Mouse (Mus musculus): ENCODE data around the gene Abcg4. TPM values are rescaled to one million over a fixed set of nuclear protein-coding genes. Genes with fewer than 3 reads are reported as not detected.
"Not testable (repeated sequence)": the region's sequence is repeated elsewhere in the genome, so short reads cannot be mapped to it uniquely, and the experiment has no call there.

Abcg4 gene
- 1.5 and 2.8 TPM in 2 replicates for polyA plus RNA-seq (2015; fragmentation: Nextera tagmentation; extraction: Ambion mirVana)

GRCm38 (mm10) chr9:44288076-44288958 lies at the start of gene Abcg4:
Abcg4 (minus strand) TSS chr9:44288615.
- Histone ChIP-seq H3K9me3 (replicated peaks) (no peaks in the 10 kb centered on the region), H3K36me3 (peaks cover 18% of the 10 kb centered on the region), H3K27me3 (peaks cover 24% of the 10 kb centered on the region), H3K4me2 (peak within 1 kb of the TSS; percentile 96), H3K9ac (peak within 1 kb of the TSS; percentile 68), H3K4me1 (replicated peaks) (peaks cover 24% of the 10 kb centered on the region), H3K4me3 (peak within 1 kb of the TSS; percentile 68), H3K27ac (no peak within 1 kb of the TSS)
- peak; percentile 32 for ATAC-seq (replicated peaks; ENCODE audit: insufficient number of reproducible peaks, insufficient read depth, low FRiP score, low read depth)
- under 1% methylated on average over 38 of the region's 38 CpGs for WGBS

GRCm38 (mm10) chr9:44337436-44338169 lies 49.2 kb upstream of the Abcg4 start:
- Histone ChIP-seq H3K4me2 (peak overlapping the region; percentile 77), H3K36me3 (peaks cover 49% of the 10 kb centered on the region), H3K4me3 (peak overlapping the region; percentile 71), H3K27me3 (no peaks in the 10 kb centered on the region), H3K4me1 (replicated peaks) (peaks cover 34% of the 10 kb centered on the region), H3K9ac (peak overlapping the region; percentile 82; the same call in 1 of the 2 replicates), H3K27ac (0 out of 2 replicates have a peak overlapping the region, but pooled peaks have one; percentile 0), H3K9me3 (replicated peaks) (no peaks in the 10 kb centered on the region)
- WGBS: 68% methylated on average over 9 of the region's 9 CpGs
- ATAC-seq (replicated peaks; ENCODE audit: insufficient number of reproducible peaks, insufficient read depth, low FRiP score, low read depth): no peak

GRCm38 (mm10) chr9:44336964-44337363 lies 48.5 kb upstream of the Abcg4 start:
- Histone ChIP-seq H3K27ac (no peak overlapping the region), H3K36me3 (peaks cover 54% of the 10 kb centered on the region), H3K4me1 (replicated peaks) (peaks cover 28% of the 10 kb centered on the region), H3K4me2 (peak overlapping the region; percentile 77), H3K4me3 (peak overlapping the region; percentile 71), H3K9me3 (replicated peaks) (no peaks in the 10 kb centered on the region), H3K27me3 (no peaks in the 10 kb centered on the region), H3K9ac (peak overlapping the region; percentile 82)
- ATAC-seq (replicated peaks; ENCODE audit: insufficient number of reproducible peaks, insufficient read depth, low FRiP score, low read depth): no peak
- WGBS: 60% methylated on average over 3 of the region's 3 CpGs

- H3K9me3 ChIP-seq (replicated peaks); H3K27ac ChIP-seq; ATAC-seq (replicated peaks; ENCODE audit: insufficient number of reproducible peaks, insufficient read depth, low FRiP score, low read depth); H3K27me3 ChIP-seq: not testable (repeated sequence)
- Histone ChIP-seq H3K36me3 (peaks cover 55% of the 10 kb centered on the region), H3K4me3 (peak overlapping the region; percentile 71), H3K9ac (peak overlapping the region; percentile 82), H3K4me2 (peak overlapping the region; percentile 77), H3K4me1 (replicated peaks) (peaks cover 24% of the 10 kb centered on the region)
- WGBS: 32% methylated on average over 4 of the region's 4 CpGs
Measured at GRCm38 (mm10) chr9:44336513-44336912, 48.1 kb upstream of the Abcg4 start.

- Histone ChIP-seq H3K36me3 (peaks cover 56% of the 10 kb centered on the region), H3K4me1 (replicated peaks) (peaks cover 24% of the 10 kb centered on the region), H3K9ac (peak overlapping the region; percentile 82), H3K4me3 (peak overlapping the region; percentile 71), H3K4me2 (peak overlapping the region; percentile 77), H3K27ac (peak overlapping the region; percentile 98), H3K9me3 (replicated peaks) (no peaks in the 10 kb centered on the region), H3K27me3 (no peaks in the 10 kb centered on the region)
- WGBS: 2% methylated on average over 5 of the region's 5 CpGs
- ATAC-seq (replicated peaks; ENCODE audit: insufficient number of reproducible peaks, insufficient read depth, low FRiP score, low read depth): no peak
Measured at GRCm38 (mm10) chr9:44336093-44336406, 47.6 kb upstream of the Abcg4 start.

- Histone ChIP-seq H3K27me3 (no peaks in the 10 kb centered on the region), H3K9ac (peak overlapping the region; percentile 82), H3K36me3 (peaks cover 60% of the 10 kb centered on the region), H3K9me3 (replicated peaks) (no peaks in the 10 kb centered on the region), H3K27ac (peak overlapping the region; percentile 98), H3K4me1 (replicated peaks) (peaks cover 24% of the 10 kb centered on the region), H3K4me2 (peak overlapping the region; percentile 77), H3K4me3 (peak overlapping the region; percentile 71)
- 0% methylated on average over 50 of the region's 50 CpGs for WGBS
- ATAC-seq (replicated peaks; ENCODE audit: insufficient number of reproducible peaks, insufficient read depth, low FRiP score, low read depth): no peak; the same call in 1 of the 2 replicates
Measured at GRCm38 (mm10) chr9:44335331-44336092, 47.1 kb upstream of the Abcg4 start.

GRCm38 (mm10) chr9:44334396-44335330 lies 46.2 kb upstream of the Abcg4 start, which contains the start of gene H2afx:
H2afx (plus strand) TSS chr9:44334694.
- peak within 1 kb of the TSS; percentile 71 for H3K4me3 ChIP-seq
- peaks cover 64% of the 10 kb centered on the region for H3K36me3 ChIP-seq
- H3K4me2 ChIP-seq: peak within 1 kb of the TSS; percentile 77
- ATAC-seq (replicated peaks; ENCODE audit: insufficient number of reproducible peaks, insufficient read depth, low FRiP score, low read depth): peak; percentile 93
- peak within 1 kb of the TSS; percentile 82 for H3K9ac ChIP-seq
- H3K27ac ChIP-seq: peak within 1 kb of the TSS; percentile 98
- peaks cover 24% of the 10 kb centered on the region for H3K4me1 ChIP-seq (replicated peaks)
- H3K27me3 ChIP-seq: no peaks in the 10 kb centered on the region
- under 1% methylated on average over 88 of the region's 91 CpGs for WGBS
- H3K9me3 ChIP-seq (replicated peaks): no peaks in the 10 kb centered on the region

GRCm38 (mm10) chr9:44332918-44333638 lies 44.7 kb upstream of the Abcg4 start:
- Histone ChIP-seq H3K9me3 (replicated peaks) (no peaks in the 10 kb centered on the region), H3K36me3 (peaks cover 70% of the 10 kb centered on the region), H3K4me3 (no peak overlapping the region), H3K4me1 (replicated peaks) (peaks cover 25% of the 10 kb centered on the region), H3K4me2 (no peak overlapping the region), H3K27ac (no peak overlapping the region), H3K27me3 (no peaks in the 10 kb centered on the region), H3K9ac (no peak overlapping the region)
- WGBS: 92% methylated on average over 13 of the region's 13 CpGs
- no peak for ATAC-seq (replicated peaks; ENCODE audit: insufficient number of reproducible peaks, insufficient read depth, low FRiP score, low read depth)

GRCm38 (mm10) chr9:44330736-44331135 lies 42.3 kb upstream of the Abcg4 start:
- no peak overlapping the region for H3K4me2 ChIP-seq
- peaks cover 17% of the 10 kb centered on the region for H3K4me1 ChIP-seq (replicated peaks)
- H3K9ac ChIP-seq: no peak overlapping the region
- no peaks in the 10 kb centered on the region for H3K9me3 ChIP-seq (replicated peaks)
- H3K27me3 ChIP-seq: no peaks in the 10 kb centered on the region
- WGBS: 93% methylated on average over 6 of the region's 6 CpGs
- ATAC-seq (replicated peaks; ENCODE audit: insufficient number of reproducible peaks, insufficient read depth, low FRiP score, low read depth): no peak
- no peak overlapping the region for H3K4me3 ChIP-seq
- H3K36me3 ChIP-seq: peaks cover 56% of the 10 kb centered on the region
- no peak overlapping the region for H3K27ac ChIP-seq

- Histone ChIP-seq H3K27me3 (no peaks in the 10 kb centered on the region), H3K36me3 (peaks cover 46% of the 10 kb centered on the region), H3K9ac (peak overlapping the region; percentile 91), H3K4me2 (peak overlapping the region; percentile 84), H3K27ac (peak overlapping the region; percentile 97), H3K4me3 (peak overlapping the region; percentile 89), H3K9me3 (replicated peaks) (no peaks in the 10 kb centered on the region), H3K4me1 (replicated peaks) (peaks cover 13% of the 10 kb centered on the region)
- 87% methylated on average over 5 of the region's 5 CpGs for WGBS
- no peak for ATAC-seq (replicated peaks; ENCODE audit: insufficient number of reproducible peaks, insufficient read depth, low FRiP score, low read depth)
Measured at GRCm38 (mm10) chr9:44327926-44328325, 39.5 kb upstream of the Abcg4 start.
